Mouse (Mus musculus): ENCODE measurements around the gene Fam57b.

DNA sequence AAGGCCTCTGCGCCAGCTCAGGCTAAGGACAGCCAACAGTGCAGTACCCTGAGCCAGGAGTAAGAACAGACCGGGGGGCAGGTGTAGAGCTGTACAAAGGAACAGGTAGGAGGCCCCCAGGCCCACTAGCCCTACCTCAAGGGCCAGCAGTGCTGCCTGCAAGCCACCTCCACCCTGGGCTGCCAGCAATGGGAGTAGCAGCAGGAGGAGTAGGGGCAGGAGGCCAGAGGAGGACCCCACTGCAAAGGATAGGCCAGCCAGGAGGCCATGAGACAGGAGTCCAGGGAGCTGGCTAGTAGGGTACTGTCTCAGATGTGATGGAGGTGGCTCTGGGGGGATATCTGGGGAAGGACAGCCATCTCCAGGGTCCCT, 73.0 kb downstream of the Fam57b start:
- TF ChIP-seq CTCF (IDR thresholded peaks at IDR 0.05; ENCODE audit: low read depth) (no peak), EP300 (IDR thresholded peaks at IDR 0.05; ENCODE audit: low read depth) (no peak)

Measured in heart, postnatal 0 days (tissue).